Mouse (Mus musculus): ENCODE data around the gene Slc6a9.

The Slc6a9 gene

DNA sequence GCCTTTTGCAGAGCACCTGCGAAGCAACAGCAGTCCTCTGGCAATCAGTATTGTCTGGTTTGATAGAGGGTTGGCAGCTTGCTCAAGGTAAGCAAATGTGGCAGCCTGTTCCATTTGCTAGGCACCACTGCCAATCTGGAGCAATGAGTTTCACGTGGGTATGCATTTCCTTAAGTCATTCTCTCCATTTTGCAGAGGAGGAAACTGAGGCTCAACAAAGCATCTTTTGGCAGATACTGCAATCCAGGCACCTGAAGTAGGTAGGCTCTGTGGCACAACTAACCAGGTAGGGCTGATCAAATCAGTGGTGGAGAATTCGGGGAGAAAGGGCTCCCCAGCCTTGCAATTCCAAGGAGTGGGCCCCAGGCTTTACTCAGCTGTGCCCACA lies at the start of gene Slc6a9:
Gene Slc6a9 (plus strand): TSS at position 50 of the 388 bp plus-strand sequence.
- CTCF ChIA-PET, result interaction anchor here in 1 of 4 experiments (1.5 kb wide), 1 partner anchor 249 kb away, joined by 4 read pairs; no protein-coding TSS in a partner anchor
- POLR2A ChIA-PET, result interaction anchor here in 2 of 4 experiments (1.0 to 4.6 kb wide), 14 partner anchors 9 to 579 kb away, joined by 3 to 32 read pairs (median 5); partner anchors contain the start of genes Kdm4a (in 2 of the 2) and Dph2 (in 1 of the 2)

DNA sequence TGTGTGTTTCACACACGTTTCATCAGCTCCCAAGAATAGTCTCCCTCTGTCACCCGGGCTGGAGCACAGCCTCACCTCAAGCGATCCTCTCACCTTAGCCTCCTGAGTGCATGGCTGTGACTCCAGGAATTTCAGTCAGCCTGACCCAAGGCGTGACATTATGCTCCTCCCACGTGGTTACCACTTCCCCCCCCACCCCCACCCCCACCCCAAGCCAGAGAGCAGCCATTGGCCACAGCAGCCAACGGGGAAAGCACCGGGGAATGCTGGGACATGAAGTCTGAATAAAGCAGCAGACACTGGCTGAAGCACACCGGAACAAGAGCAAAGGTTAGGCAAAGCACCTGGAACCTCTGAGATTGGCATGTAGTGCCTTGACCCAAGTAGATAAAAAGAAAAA lies 47.3 kb upstream of the Slc6a9 start:
- ChIA-PET POLR2A (interaction anchor here in 1 of 4 experiments (1.0 kb wide), 1 partner anchor 662 kb away, joined by 3 read pairs; the partner anchor contains the start of gene Btbd19), CTCF (no interaction called here)

DNA sequence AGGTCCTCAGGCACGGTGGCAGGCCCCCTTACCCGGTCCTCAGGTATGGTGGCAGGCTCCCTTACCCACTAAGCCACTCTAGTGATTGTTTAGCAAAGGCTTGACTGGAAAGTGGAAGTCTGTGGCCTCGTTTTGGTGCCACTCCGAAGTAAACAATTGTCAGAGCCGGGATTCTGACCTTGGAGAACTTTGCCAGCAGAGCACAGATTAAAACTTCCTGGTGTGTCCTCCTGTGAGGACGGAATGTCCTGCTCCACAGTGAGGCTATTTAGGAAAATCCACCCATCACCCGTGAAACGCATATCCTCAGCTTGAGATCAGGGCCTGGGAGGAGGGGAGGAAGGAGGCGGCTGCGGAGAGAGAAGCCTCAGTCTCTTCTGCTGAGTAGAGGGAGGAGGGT lies 46.0 kb upstream of the Slc6a9 start:
- ChIA-PET POLR2A (no interaction called here), CTCF (no interaction called here)

DNA sequence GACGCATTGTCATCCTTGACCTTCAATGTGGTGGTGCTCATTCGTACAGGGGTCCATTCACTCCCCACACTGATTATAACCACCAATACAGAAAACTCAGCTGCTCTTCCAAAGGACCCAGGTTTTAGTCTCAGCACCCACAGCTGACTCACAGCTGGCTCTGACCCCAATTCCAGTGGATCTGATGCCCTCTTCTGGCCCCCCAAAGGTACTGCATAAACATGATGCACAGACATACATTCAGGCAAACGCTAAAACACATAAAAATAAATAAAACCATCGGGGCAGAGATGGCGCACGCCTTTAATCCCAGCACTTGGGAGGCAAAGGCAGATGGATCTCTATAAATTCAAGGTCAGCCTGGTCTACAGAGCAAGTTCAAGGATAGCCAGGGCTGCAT lies 34.4 kb upstream of the Slc6a9 start:
- POLR2A ChIA-PET, result interaction anchor here in 3 of 4 experiments (0.6 to 0.7 kb wide), 5 partner anchors 25 to 648 kb away, joined by 3 read pairs; no protein-coding TSS in a partner anchor

DNA sequence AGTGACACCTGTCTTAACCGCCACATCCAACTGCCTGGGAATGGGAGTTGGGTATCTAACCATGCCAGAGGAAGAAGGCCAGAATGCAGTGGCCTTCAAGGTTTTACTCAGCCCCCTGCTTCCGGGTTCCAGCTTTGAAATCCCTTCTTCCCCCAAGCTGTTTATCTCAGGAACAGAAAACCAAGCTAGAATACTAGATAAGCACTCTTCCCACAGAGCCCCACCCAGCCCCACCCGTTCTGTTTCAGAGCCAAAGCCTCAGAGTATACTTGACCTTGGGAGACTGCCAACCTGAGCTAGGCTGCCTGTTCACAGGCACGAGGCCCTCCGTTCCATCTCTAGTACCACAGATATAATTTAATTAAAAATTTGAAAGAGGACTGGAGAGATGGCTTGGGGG lies 27.3 kb upstream of the Slc6a9 start:
- ChIA-PET POLR2A (interaction anchor here in 3 of 4 experiments (0.5 to 1.2 kb wide), 4 partner anchors 23 to 1101 kb away, joined by 3 to 4 read pairs (median 3); no protein-coding TSS in a partner anchor), CTCF (interaction anchor here in 1 of 4 experiments (1.2 kb wide), 1 partner anchor 277 kb away, joined by 5 read pairs; no protein-coding TSS in a partner anchor)

More for the DNA sequence above, 34.4 kb upstream of the Slc6a9 start:
- CTCF ChIA-PET, result interaction anchor here in 2 of 4 experiments (0.6 to 1.4 kb wide), 10 partner anchors 9 to 879 kb away, joined by 3 to 5 read pairs (median 4); partner anchors contain the start of gene Eri3 (in 1 of the 2)

DNA sequence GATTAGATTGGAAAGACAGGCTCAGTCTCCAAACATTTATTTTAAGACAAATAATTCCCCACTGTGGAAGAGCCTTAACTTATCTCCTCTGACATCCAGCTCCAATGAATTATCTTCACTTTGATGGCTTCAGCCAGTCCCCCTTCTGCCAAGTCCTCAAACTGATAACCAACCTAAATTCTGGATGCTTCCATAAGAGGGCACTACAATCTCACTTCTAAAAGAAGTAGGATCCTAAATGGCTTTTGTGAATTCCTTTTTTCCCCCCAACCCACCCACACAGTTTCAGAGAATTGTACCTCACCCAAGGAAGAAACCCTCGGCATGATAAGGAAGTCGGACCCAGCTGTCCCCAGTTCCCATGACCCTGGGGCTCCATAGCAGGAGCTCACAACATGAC lies 23.4 kb upstream of the Slc6a9 start:
- ChIA-PET CTCF (interaction anchor here in 3 of 4 experiments (0.7 to 1.6 kb wide), 4 partner anchors 11 to 671 kb away, joined by 3 to 7 read pairs (median 4); no protein-coding TSS in a partner anchor), POLR2A (interaction anchor here in 1 of 4 experiments (1.1 kb wide), 1 partner anchor 116 kb away, joined by 3 read pairs; no protein-coding TSS in a partner anchor)

DNA sequence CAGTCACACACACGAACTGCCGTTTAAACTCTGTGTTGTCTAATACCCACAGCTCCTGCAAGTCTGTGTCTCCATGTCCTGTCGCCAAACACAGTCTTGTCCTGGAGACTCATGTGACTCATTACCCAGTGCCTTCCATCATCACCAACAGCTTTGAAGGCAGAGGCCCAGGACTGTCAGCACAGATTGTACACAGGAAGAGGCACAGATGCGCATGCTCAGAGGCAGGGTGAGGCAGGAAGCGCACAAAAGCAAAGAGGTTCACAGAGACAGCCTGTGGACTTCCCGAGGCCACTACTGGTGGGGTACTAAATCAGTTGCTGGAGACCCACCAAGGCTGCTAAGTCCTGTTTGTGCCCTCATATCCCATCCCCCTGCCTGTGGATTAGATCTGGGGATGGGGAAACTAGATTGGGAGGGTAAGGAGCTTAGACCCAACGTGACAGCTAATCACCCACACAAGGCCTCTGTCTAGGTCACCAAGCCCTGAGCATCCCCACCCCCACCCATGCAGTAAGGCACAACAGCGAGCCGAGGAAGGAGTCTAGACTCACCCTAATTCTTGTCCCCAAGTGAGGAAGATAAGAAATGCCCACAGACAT lies 20.6 kb upstream of the Slc6a9 start:
- ChIA-PET POLR2A (interaction anchor here in 3 of 4 experiments (0.5 to 1.9 kb wide), 11 partner anchors 10 to 587 kb away, joined by 3 to 8 read pairs (median 4); partner anchors contain the start of genes Dph2 (in 1 of the 3) and Kdm4a (in 1 of the 3)), CTCF (interaction anchor here (0.6 to 2.5 kb wide), 8 partner anchors 56 to 332 kb away, joined by 3 to 20 read pairs (median 6); no protein-coding TSS in a partner anchor)

DNA sequence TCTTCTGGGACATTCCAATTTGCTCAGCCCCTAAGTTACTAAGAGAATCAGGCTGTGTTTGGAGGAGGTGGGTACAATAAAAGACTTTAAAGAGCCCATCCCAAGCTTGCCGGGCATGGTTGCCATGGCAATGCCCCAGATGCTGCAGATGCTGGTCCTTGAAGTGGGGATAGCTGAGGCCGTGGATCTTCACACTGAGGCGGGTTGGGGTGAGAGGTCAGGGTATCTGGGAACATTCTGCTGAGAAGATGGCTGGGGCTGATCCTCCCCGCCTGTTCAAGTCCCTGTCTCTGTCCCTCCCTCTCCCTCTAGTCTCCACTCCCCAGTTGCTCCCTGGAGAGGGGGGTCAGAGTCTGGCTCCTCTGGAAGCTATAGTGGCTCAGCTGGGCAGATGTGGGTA lies 20.0 kb upstream of the Slc6a9 start:
- ChIA-PET CTCF (interaction anchor here (0.6 to 2.5 kb wide), 9 partner anchors 55 to 584 kb away, joined by 3 to 20 read pairs (median 7); no protein-coding TSS in a partner anchor), POLR2A (interaction anchor here in 2 of 4 experiments (0.6 to 1.8 kb wide), 8 partner anchors 9 to 399 kb away, joined by 3 to 8 read pairs (median 4); partner anchors contain the start of genes Ccdc24 (in 1 of the 2), Dmap1 (in 1 of the 2), Dph2 (in 1 of the 2) and Kdm4a (in 1 of the 2))

DNA sequence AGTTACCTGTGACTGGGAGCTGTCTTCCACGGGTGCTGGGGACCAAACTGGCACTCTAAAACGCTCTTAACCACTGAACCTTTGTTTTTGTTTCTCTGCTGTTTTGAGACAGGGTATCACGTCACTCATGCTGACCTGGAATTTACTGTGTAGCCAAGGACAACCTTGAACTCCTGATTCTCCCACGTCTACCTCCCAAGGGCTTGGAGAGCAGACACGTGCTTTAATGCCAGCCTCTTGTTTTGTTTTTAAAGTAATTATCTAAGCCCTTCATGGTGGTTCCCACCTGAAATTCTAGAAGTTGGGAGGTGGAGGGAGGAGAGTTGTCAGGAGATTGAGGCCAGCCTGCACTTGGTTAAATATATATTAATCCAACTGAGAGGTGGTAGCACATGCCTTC lies 17.5 kb upstream of the Slc6a9 start:
- ChIA-PET CTCF (interaction anchor here in 1 of 4 experiments (0.9 to 1.4 kb wide), 2 partner anchors 197 to 267 kb away, joined by 3 to 4 read pairs; no protein-coding TSS in a partner anchor), POLR2A (interaction anchor here in 2 of 4 experiments (0.5 to 3.4 kb wide), 3 partner anchors 12 to 21 kb away, joined by 4 to 13 read pairs (median 4); partner anchors contain the start of gene Slc6a9 (in 1 of the 2))

DNA sequence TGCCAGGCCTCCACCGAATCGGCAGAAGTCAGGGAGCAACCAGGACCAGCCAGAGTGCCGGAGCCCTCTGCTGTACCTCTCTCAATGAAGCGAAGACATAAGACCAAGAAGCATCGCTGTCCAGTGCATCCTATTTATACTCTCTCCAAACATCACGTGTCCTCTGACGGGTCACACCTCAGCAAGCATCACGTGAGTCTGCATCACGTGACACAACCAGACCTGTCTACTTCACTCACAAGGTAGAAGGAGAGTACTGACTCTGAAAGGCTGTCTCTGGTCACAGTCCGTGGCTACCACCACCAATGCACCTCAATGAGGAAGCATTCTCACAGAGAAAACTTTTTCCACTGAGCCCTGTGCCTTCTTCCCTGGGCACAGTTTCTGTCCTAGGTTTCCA lies 16.3 kb upstream of the Slc6a9 start:
- ChIA-PET POLR2A (interaction anchor here in 2 of 4 experiments (1.1 to 3.4 kb wide), 2 partner anchors 18 to 68 kb away, joined by 6 to 13 read pairs; partner anchors contain the start of gene Slc6a9 (in 1 of the 2)), CTCF (interaction anchor here in 1 of 4 experiments (0.7 kb wide), 1 partner anchor 30 kb away, joined by 3 read pairs; no protein-coding TSS in a partner anchor)

DNA sequence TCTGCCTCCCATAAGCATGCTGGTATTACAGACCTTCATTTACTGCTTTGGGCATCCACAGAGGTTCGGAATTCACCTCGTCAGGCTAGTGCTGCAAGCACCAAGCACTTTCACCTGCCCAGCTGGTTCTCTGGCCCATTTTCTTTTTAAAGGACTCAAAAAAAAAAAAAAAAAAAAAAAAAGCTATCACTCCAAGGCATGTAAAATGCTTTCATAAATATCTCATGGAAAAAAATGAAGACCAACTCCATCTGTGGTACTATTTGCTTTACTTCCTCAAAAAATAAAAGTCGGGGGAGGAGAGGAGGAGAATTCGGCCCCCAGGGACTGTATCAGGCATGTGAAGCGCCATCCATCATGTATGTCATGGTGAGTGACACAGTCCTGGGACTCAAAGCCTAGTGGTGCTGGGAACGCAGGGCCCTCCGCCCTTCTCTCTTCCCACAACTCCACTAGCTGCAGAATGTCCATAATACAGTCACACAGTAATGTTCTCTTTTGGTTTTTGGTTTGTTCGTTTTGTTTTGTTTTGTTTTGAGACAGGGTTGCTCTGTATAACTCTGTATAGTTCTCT lies 5.6 kb upstream of the Slc6a9 start:
- POLR2A ChIA-PET, result interaction anchor here in 2 of 4 experiments (0.6 to 1.1 kb wide), 5 partner anchors 8 to 1163 kb away, joined by 3 to 4 read pairs (median 3); partner anchors contain the start of gene Kdm4a (in 1 of the 2)
- CTCF ChIA-PET, result interaction anchor here (0.6 to 2.8 kb wide), 10 partner anchors 30 to 255 kb away, joined by 3 to 13 read pairs (median 3); no protein-coding TSS in a partner anchor

DNA sequence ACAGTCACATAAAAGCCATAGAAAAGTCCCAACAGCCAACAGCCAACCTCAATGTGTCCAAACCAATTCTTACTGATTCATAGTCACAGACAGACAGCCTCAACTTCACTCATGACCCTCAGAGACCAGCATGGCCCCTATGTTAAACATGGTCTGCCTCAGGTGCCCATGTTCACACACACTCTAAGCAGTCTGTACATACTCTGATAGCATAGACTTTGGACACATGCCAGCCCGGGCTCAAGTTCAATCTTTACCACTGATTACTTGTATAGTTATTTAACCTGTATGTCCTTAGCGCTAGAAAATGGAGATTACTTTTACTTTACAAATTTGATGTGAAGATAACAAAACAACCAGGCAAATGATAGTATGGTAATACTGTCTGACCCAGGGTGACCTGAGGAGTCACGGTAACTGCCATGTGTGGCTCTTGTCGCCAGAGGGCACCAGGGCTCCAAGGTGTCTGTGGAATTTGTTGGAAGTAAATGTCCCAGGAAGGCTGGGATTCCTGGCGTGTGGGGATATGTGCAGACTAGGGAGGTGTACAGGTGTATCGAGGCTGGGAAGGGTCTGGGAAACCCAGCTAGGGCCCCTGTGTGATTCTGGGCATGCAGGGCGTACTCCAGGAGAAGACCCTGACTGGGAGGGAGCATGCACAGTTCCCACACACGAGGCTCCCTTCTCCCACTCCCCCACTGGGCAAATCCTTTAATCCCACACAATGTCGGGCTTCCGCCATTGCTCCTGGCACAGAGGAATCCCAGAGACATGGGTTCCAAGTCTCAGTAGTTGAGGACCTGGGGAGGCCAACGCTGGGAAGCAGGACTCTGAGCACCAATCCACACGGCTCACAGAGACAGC lies 4.8 kb upstream of the Slc6a9 start:
- ChIA-PET CTCF (interaction anchor here in 3 of 4 experiments (0.6 to 2.8 kb wide), 11 partner anchors 29 to 255 kb away, joined by 3 to 13 read pairs (median 4); partner anchors contain the start of gene Artn (in 1 of the 3)), POLR2A (interaction anchor here in 1 of 4 experiments (1.0 to 1.2 kb wide), 2 partner anchors 12 to 29 kb away, joined by 4 read pairs; no protein-coding TSS in a partner anchor)

DNA sequence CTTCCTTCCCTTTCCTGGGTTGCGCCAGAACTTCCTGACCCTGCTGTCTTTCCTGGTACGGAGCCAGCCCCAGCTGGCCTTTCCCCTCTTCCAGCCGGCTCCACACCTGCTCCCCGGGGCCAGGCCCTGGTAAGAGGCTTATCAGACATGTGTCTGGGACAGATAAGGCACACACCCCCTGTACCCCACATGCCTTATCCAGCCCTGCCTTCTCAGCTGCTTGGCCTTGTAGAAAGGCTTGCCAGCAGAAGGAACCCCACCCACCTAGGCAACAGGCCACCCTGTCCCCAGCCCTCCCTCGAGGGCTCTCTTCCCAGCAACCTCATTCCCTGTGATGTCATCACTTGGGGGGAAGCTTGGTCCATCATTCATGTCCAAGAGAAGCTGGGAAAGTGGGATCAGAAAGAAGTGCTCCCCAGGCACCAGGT lies 4.2 kb upstream of the Slc6a9 start:
- ChIA-PET CTCF (interaction anchor here in 3 of 4 experiments (0.6 to 2.8 kb wide), 10 partner anchors 29 to 289 kb away, joined by 3 to 13 read pairs (median 4); partner anchors contain the start of gene Artn (in 1 of the 3)), POLR2A (interaction anchor here in 2 of 4 experiments (0.6 to 1.2 kb wide), 4 partner anchors 23 to 39 kb away, joined by 3 to 4 read pairs (median 3); no protein-coding TSS in a partner anchor)

DNA sequence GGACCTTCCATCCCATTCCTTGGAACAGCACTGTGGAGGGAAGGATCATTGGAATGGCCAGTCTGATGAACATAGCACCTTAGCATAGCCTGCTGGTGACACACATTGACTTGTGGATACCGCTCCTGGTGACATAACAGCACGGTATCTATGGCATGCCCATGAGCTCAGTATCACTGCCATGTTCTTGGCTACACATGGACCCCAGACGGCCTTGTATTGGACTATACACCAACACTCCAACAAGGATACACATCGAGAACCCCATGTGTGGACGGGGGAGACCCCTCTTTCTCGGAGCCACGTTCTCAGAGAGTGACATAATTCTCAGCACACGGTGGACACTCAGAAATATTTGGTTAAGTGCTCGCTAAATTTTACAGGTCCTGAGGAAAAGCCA lies 3.5 kb upstream of the Slc6a9 start:
- ChIA-PET POLR2A (interaction anchor here in 2 of 4 experiments (0.7 to 0.9 kb wide), 2 partner anchors 35 to 39 kb away, joined by 3 read pairs; no protein-coding TSS in a partner anchor), CTCF (interaction anchor here in 3 of 4 experiments (0.8 to 2.8 kb wide), 9 partner anchors 28 to 289 kb away, joined by 3 to 13 read pairs (median 4); partner anchors contain the start of gene Artn (in 1 of the 3))

DNA sequence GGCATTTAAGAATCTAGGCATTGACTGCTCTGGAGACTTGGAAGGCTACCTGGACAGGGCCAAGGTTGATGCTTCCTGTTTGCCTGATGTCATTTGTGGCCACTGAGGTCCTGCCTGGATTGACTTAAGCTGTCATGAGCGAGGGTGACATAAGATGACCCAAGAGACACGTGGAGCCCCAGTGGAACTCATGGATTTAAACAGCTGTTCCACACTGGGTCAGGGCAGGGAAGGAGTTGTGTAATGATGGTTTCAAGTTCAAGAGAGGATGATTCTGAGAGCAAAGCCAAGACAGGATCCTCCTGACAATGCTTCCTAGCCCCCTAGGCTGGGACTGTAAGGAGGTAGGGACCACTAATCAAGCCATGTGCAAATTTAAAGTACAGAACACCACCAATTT lies 2.8 kb upstream of the Slc6a9 start:
- CTCF ChIA-PET, result interaction anchor here in 1 of 4 experiments (1.6 kb wide), 1 partner anchor 252 kb away, joined by 4 read pairs; no protein-coding TSS in a partner anchor
- POLR2A ChIA-PET, result interaction anchor here in 1 of 4 experiments (0.6 kb wide), 1 partner anchor 225 kb away, joined by 5 read pairs; no protein-coding TSS in a partner anchor

DNA sequence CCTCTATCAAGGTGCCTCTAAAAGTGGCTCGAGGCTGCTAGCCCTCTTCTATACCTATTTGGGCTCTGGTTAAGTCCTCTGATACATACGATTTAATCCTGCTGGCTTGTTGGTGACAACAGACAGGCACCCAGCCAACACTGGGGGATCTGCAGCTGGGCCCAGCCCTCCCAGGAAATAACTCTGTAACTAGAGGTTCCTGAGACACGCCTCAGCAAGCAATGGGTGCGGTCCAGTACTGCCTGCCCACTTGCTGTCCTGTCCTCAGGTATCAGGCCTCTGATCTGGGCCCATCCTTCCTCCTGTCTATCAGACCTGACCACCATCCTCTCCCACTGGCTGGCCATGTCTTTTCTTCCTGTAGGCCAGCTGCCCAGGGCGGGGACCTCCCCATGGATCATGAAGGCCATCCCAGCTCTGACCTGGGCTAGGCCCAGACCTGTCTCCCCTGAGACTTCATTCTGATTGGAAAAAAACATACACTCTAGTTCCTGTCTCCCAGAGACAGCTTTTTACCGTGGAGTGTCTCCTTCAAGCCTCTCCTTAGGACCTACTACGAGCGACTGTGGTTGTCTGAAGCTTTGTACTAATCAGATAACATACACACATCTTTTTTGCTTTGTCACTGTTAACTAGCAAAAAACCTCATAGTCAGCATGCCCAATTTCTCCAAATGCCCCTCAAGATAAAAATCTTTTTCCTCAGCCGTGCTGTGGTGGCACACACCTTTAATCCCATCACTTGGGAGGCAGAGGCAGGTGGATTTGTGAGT lies 2.2 kb upstream of the Slc6a9 start:
- ChIA-PET POLR2A (interaction anchor here in 2 of 4 experiments (0.6 to 1.3 kb wide), 2 partner anchors 60 to 225 kb away, joined by 4 to 5 read pairs; partner anchors contain the start of gene Dph2 (in 1 of the 2)), CTCF (interaction anchor here in 1 of 4 experiments (1.6 kb wide), 1 partner anchor 251 kb away, joined by 4 read pairs; no protein-coding TSS in a partner anchor)

All from embryonic stem cell, embryonic (primary cell).